Mouse (Mus musculus) Patski (cell line): ENCODE measurements around the gene Gfod1. TPM values are rescaled to one million over a fixed set of nuclear protein-coding genes. Genes with fewer than 3 reads are reported as not detected.

Experiments used
- ATAC-seq: fragments of 100-300 bp; one replicate; pipeline ENCODE4 v1.8.0; 2021
- CTCF ChIA-PET: fragments of 350-600 bp; sonication (Branson Sonifier 250); formaldehyde crosslinking; loops from one replicate; lab custom pipeline; 2022; ENCODE audit warnings: inconsistent platforms; lab: Charles Lee
- POLR2A ChIA-PET: fragments of 350-600 bp; sonication (Branson Sonifier 250); formaldehyde crosslinking; loops from one replicate; lab custom pipeline; 2022; ENCODE audit warnings: antibody characterized with exemption, inconsistent platforms; lab: Charles Lee
- DNase-seq: peaks from one replicate; pipeline ENCODE4 v3.0.0-alpha.2; 2011; ENCODE audit warnings: low read depth, low spot score
- H3K27me3 ChIP-seq: fragments of 371-371 bp; one replicate; pipeline ENCODE4 v1.5.1; 2021
- CTCF ChIP-seq: fragments of 100-300 bp; IDR thresholded peaks from one replicate; pipeline ENCODE4 v1.5.1; 2021
- in situ Hi-C: fragments of 300-500 bp; cut with MboI; formaldehyde crosslinking; loops from 3 replicates; pipeline ENCODE4 v1.11.1; 2018; ENCODE audit warnings: low pct_unique_long_range_greater_than_20kb, mixed read lengths
- polyA plus RNA-seq: library from polyadenylated mRNA; unstranded; gene quantifications from one replicate; pipeline ENCODE4 v1.2.3, GENCODE M21; 2021

Gene Gfod1
- polyA plus RNA-seq, 1 experiment from 2014 or later = 1.3 TPM

GRCm38 (mm10) chr13:43300366-43300765 is 3.6 kb downstream of the Gfod1 start:
- TF ChIP-seq CTCF = no peak
- POLR2A ChIA-PET = no interaction called here
- DNase-seq (no peak), ATAC-seq (no peak)
- in situ Hi-C loops = no loop called here
- no peaks in the 10 kb centered on the region for H3K27me3 ChIP-seq
- CTCF ChIA-PET = no interaction called here

- in situ Hi-C loops = no loop called here
- no peak for DNase-seq
- ChIA-PET POLR2A (no interaction called here), CTCF (no interaction called here)
- H3K27me3 ChIP-seq = no peaks in the 10 kb centered on the region
- no peak for TF ChIP-seq CTCF
- no peak for ATAC-seq
Observed at GRCm38 (mm10) chr13:43299171-43299570, 4.8 kb downstream of the Gfod1 start.

- CTCF ChIA-PET = interaction anchor here (1.1 to 1.2 kb wide), 2 partner anchors 11 to 96 kb away, joined by 3 read pairs; no protein-coding TSS in a partner anchor
- in situ Hi-C loops = no loop called here
- no peak for ATAC-seq
- POLR2A ChIA-PET = no interaction called here
- no peak for DNase-seq
- H3K27me3 ChIP-seq = no peaks in the 10 kb centered on the region
- TF ChIP-seq CTCF = no peak
Observed at GRCm38 (mm10) chr13:43297526-43297925, 6.4 kb downstream of the Gfod1 start.

GRCm38 (mm10) chr13:43296140-43296805 is 7.7 kb downstream of the Gfod1 start:
- no peak for ATAC-seq
- TF ChIP-seq CTCF = no peak
- in situ Hi-C loops = no loop called here
- ChIA-PET POLR2A (no interaction called here), CTCF (no interaction called here)
- DNase-seq = no peak
- H3K27me3 ChIP-seq = no peaks in the 10 kb centered on the region

- DNase-seq = no peak
- TF ChIP-seq CTCF = no peak
- ChIA-PET CTCF (no interaction called here), POLR2A (no interaction called here)
- in situ Hi-C loops = no loop called here
- H3K27me3 ChIP-seq = no peaks in the 10 kb centered on the region
- ATAC-seq = no peak
Observed at GRCm38 (mm10) chr13:43295684-43296083, 8.3 kb downstream of the Gfod1 start.

- no peak for ATAC-seq
- POLR2A ChIA-PET = no interaction called here
- DNase-seq = no peak
- in situ Hi-C loops = no loop called here
- TF ChIP-seq CTCF = no peak
- no peaks in the 10 kb centered on the region for H3K27me3 ChIP-seq
- CTCF ChIA-PET = no interaction called here
Observed at GRCm38 (mm10) chr13:43294957-43295590, 8.9 kb downstream of the Gfod1 start.

- ChIA-PET CTCF (no interaction called here), POLR2A (no interaction called here)
- no peak for DNase-seq
- in situ Hi-C loops = no loop called here
- no peak for TF ChIP-seq CTCF
- H3K27me3 ChIP-seq = no peaks in the 10 kb centered on the region
- no peak for ATAC-seq
Observed at GRCm38 (mm10) chr13:43292892-43293291, 11.1 kb downstream of the Gfod1 start.

- CTCF ChIA-PET = no interaction called here
- in situ Hi-C loops = no loop called here
- no peak for TF ChIP-seq CTCF
- ATAC-seq (no peak), DNase-seq (no peak)
- POLR2A ChIA-PET = no interaction called here
- H3K27me3 ChIP-seq = no peaks in the 10 kb centered on the region
Observed at GRCm38 (mm10) chr13:43289076-43289475, 14.9 kb downstream of the Gfod1 start.

- no peak for DNase-seq
- in situ Hi-C loops = no loop called here
- ATAC-seq = no peak
- no peak for TF ChIP-seq CTCF
- POLR2A ChIA-PET = interaction anchor here (1.5 kb wide), 1 partner anchor 17 kb away, joined by 5 read pairs; no protein-coding TSS in a partner anchor
- no peaks in the 10 kb centered on the region for H3K27me3 ChIP-seq
- CTCF ChIA-PET = no interaction called here
Observed at GRCm38 (mm10) chr13:43288444-43288843, 15.5 kb downstream of the Gfod1 start.

- DNase-seq (no peak), ATAC-seq (no peak)
- CTCF ChIA-PET = no interaction called here
- no peaks in the 10 kb centered on the region for H3K27me3 ChIP-seq
- in situ Hi-C loops = no loop called here
- POLR2A ChIA-PET = interaction anchor here (1.5 kb wide), 1 partner anchor 17 kb away, joined by 5 read pairs; no protein-coding TSS in a partner anchor
- TF ChIP-seq CTCF = no peak
Observed at GRCm38 (mm10) chr13:43288026-43288425, 15.9 kb downstream of the Gfod1 start.

- ChIA-PET POLR2A (interaction anchor here (1.5 kb wide), 1 partner anchor 15 kb away, joined by 5 read pairs; no protein-coding TSS in a partner anchor), CTCF (interaction anchor here (1.1 to 1.2 kb wide), 2 partner anchors 11 to 12 kb away, joined by 3 to 4 read pairs; no protein-coding TSS in a partner anchor)
- ATAC-seq (no peak), DNase-seq (no peak)
- in situ Hi-C loops = no loop called here
- no peaks in the 10 kb centered on the region for H3K27me3 ChIP-seq
- no peak for TF ChIP-seq CTCF
Observed at GRCm38 (mm10) chr13:43286836-43287235, 17.1 kb downstream of the Gfod1 start.
